Mouse (Mus musculus) cerebellum, adult 18-20 months (tissue): ENCODE measurements around the gene Rxra.

Experiments used
- DNase-seq, 2 experiments: peaks; one replicate each; pipeline ENCODE4 v3.0.0; 2021

The Rxra gene

DNA sequence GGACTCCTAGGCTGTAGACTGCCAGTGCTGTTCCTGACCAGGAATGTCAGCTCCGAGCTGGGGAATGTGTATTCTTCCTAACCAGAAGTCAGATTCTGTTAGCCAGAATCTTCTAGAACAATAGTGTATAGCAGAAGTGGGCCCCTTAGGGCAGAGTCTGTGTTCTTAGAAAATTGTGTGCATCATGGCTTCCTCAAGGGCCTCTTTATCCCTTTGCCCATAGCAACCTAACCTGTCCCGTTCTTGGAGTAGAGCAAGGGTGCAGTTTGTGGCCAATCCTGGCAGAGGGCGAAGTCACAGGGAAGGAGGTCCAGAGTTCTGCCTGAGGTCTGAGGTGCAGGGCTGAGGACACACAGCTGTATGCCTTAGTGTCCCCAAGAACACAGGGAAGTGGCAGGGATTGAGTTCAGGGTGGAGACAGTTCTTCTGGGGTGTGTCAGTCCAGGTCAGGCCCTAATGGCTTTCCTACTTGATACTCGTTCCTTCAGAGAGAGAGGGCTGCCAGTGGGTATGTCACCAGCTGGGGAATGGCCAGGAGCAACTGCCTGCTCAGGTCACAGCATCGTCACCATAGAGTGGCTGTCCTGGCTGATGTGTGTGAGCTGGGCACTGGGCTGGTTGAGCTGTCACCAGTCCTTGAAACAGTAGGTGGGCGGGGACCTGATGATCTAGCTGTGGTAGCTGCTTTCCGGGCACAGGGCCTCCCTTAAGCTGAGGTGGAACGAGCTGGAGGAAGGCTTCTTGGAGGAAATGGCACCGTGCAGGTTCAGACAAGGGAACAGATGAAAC is 27.8 kb downstream of the Rxra start:
- no peak for DNase-seq

- no peak for DNase-seq
Measured at GRCm38 (mm10) chr2:27704641-27705040, 28.4 kb downstream of the Rxra start.

GRCm38 (mm10) chr2:27710871-27711382 is 34.7 kb downstream of the Rxra start:
- DNase-seq, result no peak

- no peak for DNase-seq
Measured at GRCm38 (mm10) chr2:27712626-27713025, 36.4 kb downstream of the Rxra start.

GRCm38 (mm10) chr2:27713378-27713777 is 37.1 kb downstream of the Rxra start:
- DNase-seq, result no peak

DNA sequence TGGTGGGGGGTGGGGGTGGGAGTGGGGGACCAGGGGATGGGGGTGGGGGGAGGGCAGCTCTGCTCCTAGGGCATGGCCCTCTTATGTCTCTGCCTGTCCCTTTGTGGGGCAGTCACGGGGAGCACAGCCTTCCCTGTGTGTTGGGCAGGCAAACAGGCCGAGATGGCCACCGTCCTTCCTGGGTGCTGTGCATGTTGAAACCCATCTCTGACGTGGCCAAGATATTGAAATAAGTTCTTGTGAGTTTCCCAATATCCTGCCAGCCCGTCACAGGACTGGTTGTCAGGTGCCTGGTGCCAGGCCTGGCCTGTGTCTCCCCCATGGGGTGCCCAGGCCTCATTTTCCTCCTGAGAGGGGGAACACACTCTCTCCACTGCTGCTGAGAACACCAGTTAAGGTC is 37.9 kb downstream of the Rxra start:
- no peak for DNase-seq

GRCm38 (mm10) chr2:27715221-27715620 is 39.0 kb downstream of the Rxra start:
- no peak for DNase-seq

DNA sequence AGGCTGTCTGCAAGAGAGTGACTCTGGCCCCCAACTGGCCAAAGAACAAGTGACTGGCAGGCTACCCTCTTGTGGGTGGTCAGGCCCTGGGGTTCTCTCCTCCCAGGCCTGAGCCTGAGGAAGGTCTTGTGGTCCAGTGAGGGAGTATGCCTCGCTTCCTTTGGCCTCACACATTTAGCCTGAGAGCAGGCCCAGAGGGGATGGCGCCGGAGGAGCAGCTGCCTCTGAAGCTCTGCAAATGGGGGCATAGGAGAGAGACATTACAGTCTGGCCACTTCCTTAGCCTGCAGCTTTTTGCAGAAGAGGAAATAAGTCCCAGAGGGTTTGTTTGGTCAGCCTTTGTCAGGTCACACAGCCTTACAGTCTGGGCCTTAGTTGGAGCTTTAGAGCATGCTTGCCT is 40.1 kb downstream of the Rxra start:
- DNase-seq, result no peak

- DNase-seq, result peak; percentile 56 to 62
Measured at GRCm38 (mm10) chr2:27718191-27718590, 42.0 kb downstream of the Rxra start.

GRCm38 (mm10) chr2:27719601-27720000 is 43.4 kb downstream of the Rxra start:
- peak; percentile 20 to 35 for DNase-seq

DNA sequence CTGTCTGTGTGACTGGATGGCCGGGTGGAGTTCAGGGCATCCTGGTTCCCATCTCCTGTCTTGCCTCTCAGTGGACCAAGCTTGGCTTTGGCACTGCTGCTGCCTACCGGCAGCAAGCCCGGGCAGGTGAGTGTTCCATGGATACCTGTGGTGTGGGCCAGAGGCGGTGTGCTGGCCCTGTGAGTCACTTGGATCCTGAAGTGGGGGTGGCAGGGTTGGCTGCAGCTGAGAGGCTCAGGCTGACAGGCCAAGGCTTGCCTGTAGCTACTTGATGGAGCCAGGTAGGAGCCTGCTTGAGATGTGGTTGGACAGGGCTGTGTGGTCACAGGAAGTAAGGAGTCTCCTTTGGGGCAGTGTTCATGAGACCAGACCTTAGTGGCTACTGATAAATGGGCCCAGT is 45.4 kb downstream of the Rxra start:
- DNase-seq, result no peak

GRCm38 (mm10) chr2:27724729-27725316 is 48.6 kb downstream of the Rxra start:
- DNase-seq, result no peak

GRCm38 (mm10) chr2:27727994-27728854 is 52.0 kb downstream of the Rxra start:
- DNase-seq, result no peak

DNA sequence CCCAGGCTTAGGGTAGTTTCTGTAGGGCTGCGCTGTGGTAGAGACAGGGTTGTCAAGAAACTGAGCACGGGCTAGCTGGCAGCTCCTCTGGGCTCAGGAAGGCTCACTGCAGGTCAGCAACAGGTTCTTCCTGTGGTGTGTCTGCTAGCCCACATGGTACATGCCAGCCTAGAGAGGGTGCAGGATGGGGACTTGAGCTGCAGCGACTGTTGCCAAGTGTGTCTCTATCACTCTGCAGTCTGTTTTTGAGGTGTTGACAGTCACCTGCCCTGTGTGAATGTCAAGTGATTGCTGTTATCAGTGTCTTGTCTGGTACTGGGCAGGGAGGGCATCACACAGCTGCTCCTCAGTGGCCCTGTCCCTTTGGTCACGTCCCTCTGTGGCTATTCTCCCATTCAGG is 52.8 kb downstream of the Rxra start:
- no peak for DNase-seq

- peak; percentile 59 to 65 for DNase-seq
Measured at GRCm38 (mm10) chr2:27730002-27730905, 54.0 kb downstream of the Rxra start.

- DNase-seq, result no peak
Measured at GRCm38 (mm10) chr2:27733021-27733420, 56.8 kb downstream of the Rxra start.

DNA sequence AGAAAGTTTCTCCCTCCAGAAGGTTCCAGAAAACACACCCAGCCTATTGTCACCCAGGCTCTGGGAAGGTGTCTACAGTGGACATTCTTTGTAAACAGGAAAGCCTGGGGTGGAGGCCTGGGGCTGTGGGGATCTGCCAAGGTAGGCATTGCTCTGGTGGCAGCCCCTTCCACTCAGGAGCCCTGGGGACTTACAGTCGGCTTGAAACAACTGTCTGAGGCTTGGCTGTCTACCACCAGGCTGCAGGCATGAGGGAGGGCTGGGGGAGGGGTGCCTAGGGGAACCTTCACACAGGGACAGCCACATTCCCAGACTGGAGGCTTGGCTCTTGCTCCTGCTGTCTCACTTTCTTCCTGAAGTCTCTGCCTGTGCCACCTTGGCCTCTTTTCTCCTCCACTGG is 58.1 kb downstream of the Rxra start:
- DNase-seq, result no peak

DNA sequence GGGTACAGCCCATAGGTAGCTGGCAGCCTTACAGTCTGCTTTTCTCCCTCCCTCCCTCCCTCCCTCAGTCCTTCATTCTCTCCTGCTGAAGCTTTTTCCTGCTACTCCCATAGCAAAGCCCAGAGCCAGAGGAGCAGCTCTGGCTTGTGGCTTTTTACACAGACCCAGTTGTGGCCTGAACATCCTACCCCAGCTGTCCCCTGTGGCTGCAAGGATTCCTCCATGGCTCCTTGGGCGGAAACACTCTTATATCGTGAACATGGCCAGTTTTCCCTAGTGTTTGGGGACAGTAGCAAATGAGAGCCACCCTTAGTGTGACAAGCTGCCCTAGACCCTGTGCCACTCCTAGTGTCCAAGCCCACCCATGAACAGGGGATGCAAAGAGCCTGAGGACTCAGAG is 58.6 kb downstream of the Rxra start:
- DNase-seq, result no peak

GRCm38 (mm10) chr2:27736802-27737201 is 60.6 kb downstream of the Rxra start:
- DNase-seq, result no peak

- no peak for DNase-seq
Measured at GRCm38 (mm10) chr2:27738396-27738795, 62.2 kb downstream of the Rxra start.

DNA sequence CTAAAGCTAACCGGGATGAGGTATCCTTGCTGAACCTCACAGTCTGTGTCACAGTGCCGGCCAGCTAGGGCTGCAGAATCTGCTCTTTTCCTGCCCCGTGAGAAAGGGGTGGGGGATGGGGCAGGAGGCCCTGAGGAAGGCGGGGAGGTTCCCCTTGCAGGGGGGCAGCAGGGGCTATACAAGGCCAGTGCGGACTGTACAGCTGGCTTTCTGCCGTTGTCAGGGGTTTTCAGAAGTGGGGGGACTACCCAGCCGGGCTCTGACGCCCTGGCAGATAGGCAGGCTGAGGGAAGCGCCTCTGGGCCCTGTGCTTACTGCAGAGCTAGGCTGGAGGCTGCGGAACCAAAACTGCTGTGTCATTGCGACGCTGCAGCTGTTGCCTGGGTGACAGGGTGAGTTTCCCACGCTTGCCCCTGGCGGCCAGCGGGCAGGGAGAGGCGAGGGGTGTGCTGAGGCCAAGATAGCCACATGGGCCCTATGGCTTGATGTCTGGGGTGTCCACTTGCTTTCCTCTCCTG is 63.9 kb downstream of the Rxra start:
- peak; percentile 31 to 52 for DNase-seq

DNA sequence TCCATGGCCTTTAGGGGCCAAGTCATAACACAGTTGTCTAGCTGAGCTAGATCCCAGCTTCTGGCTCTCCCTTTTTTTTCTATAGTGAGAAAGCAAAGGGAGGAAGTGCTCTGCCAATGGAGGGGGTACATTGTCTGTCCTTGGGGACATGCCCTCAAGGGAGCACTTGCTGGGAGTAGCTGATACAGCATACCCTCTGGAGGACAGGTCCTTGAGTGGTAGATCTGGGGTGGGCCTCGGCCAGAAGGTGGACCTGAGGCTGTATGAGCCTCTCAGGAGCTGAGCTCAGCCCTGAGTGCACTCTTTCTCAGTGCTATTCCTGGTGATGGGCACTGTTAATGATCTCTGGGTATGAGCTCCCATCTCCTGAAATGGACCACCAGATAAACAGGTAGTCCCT is 66.9 kb downstream of the Rxra start:
- no peak for DNase-seq
